Mouse (Mus musculus) kidney, embryonic 15.5 days (tissue): ENCODE measurements around the gene Tgm5. TPM values are rescaled to one million over a fixed set of nuclear protein-coding genes. Genes with fewer than 3 reads are reported as not detected.
"Not testable (repeated sequence)": the region's sequence is repeated elsewhere in the genome, so short reads cannot be mapped to it uniquely, and the experiment has no call there.

Source experiments
- ATAC-seq: fragments of 200-750 bp; cut with Nextera tagmentation; replicated peaks from 2 replicates; pipeline ENCODE4 v1.8.0; 2017; ENCODE audit warnings: moderate TSS enrichment; ENCODE audit not compliant: low FRiP score
- H3K27ac ChIP-seq: fragments of 300-500 bp; sonication (generic); 2 replicates; pipeline ENCODE4 v1.5.1; 2015; ENCODE audit warnings: mild to moderate bottlenecking, inconsistent platforms
- H3K27me3 ChIP-seq: fragments of 300-500 bp; sonication (generic); 2 replicates; pipeline ENCODE4 v1.6.1; 2015; ENCODE audit warnings: inconsistent platforms
- H3K36me3 ChIP-seq: fragments of 300-500 bp; sonication (generic); 2 replicates; pipeline ENCODE4 v1.6.1; 2015; ENCODE audit warnings: inconsistent platforms
- H3K4me1 ChIP-seq: fragments of 300-500 bp; sonication (generic); 2 replicates; pipeline ENCODE4 v1.6.1; 2015; ENCODE audit warnings: inconsistent platforms
- H3K4me2 ChIP-seq: fragments of 300-500 bp; sonication (generic); 2 replicates; pipeline ENCODE4 v1.6.1; 2015; ENCODE audit warnings: moderate library complexity, mild to moderate bottlenecking, inconsistent platforms
- H3K4me3 ChIP-seq: fragments of 300-500 bp; sonication (generic); replicated peaks from 2 replicates; pipeline ENCODE4 v1.5.1; 2015; ENCODE audit warnings: mild to moderate bottlenecking, inconsistent platforms
- H3K9ac ChIP-seq: fragments of 300-500 bp; sonication (generic); 2 replicates; pipeline ENCODE4 v1.6.1; 2015; ENCODE audit warnings: mild to moderate bottlenecking, inconsistent platforms
- H3K9me3 ChIP-seq: fragments of 300-500 bp; sonication (generic); replicated peaks from 2 replicates; pipeline ENCODE4 v1.6.1; 2016; ENCODE audit warnings: inconsistent platforms
- WGBS: fragments of 180-500 bp; shearing (Covaris S2); methylation state at CpG from one replicate; pipeline ENCODE4 v1.1.7; 2015; ENCODE audit warnings: mixed read lengths; 5-methylcytosine and 5-hydroxymethylcytosine counted together
- polyA plus RNA-seq: library from polyadenylated mRNA; unstranded; fragments of >200 nt; fragmentation: Nextera tagmentation; extraction: Ambion mirVana; gene quantifications from 2 replicates; pipeline ENCODE4 v1.2.1, GENCODE M21; 2015

Gene Tgm5
- polyA plus RNA-seq, 1 experiment from 2014 or later = 7.8 TPM

GRCm38 (mm10) chr2:121004018-121004811, 81.4 kb downstream of the Tgm5 start:
- H3K4me2 ChIP-seq = no peak overlapping the region
- no peaks in the 10 kb centered on the region for H3K27me3 ChIP-seq
- no peak overlapping the region for H3K4me3 ChIP-seq
- no peak overlapping the region for H3K27ac ChIP-seq
- H3K9ac ChIP-seq = no peak overlapping the region
- H3K36me3 ChIP-seq = no peaks in the 10 kb centered on the region
- no peaks in the 10 kb centered on the region for H3K9me3 ChIP-seq
- ATAC-seq = no peak
- peaks cover 9% of the 10 kb centered on the region for H3K4me1 ChIP-seq
- 84% methylated on average over 7 of the region's 7 CpGs for WGBS

- no peak overlapping the region for H3K4me2 ChIP-seq
- no peaks in the 10 kb centered on the region for H3K36me3 ChIP-seq
- H3K9me3 ChIP-seq = no peaks in the 10 kb centered on the region
- H3K27me3 ChIP-seq = no peaks in the 10 kb centered on the region
- no peak overlapping the region for H3K9ac ChIP-seq
- H3K27ac ChIP-seq = no peak overlapping the region
- ATAC-seq = no peak
- no peak overlapping the region for H3K4me3 ChIP-seq
- H3K4me1 ChIP-seq = peaks cover 4% of the 10 kb centered on the region; the same call in 1 of the 2 replicates
- 82% methylated on average over 2 of the region's 2 CpGs for WGBS
Measured at GRCm38 (mm10) chr2:121003586-121003985, 82.1 kb downstream of the Tgm5 start.

GRCm38 (mm10) chr2:120998863-120999262, 86.8 kb downstream of the Tgm5 start:
- no peak overlapping the region for H3K9ac ChIP-seq
- WGBS = 89% methylated on average over 8 of the region's 8 CpGs
- H3K27ac ChIP-seq = no peak overlapping the region
- no peak overlapping the region for H3K4me2 ChIP-seq
- no peak overlapping the region for H3K4me3 ChIP-seq
- H3K4me1 ChIP-seq = no peaks in the 10 kb centered on the region
- H3K27me3 ChIP-seq = no peaks in the 10 kb centered on the region
- no peaks in the 10 kb centered on the region for H3K9me3 ChIP-seq
- ATAC-seq = no peak
- H3K36me3 ChIP-seq = no peaks in the 10 kb centered on the region

GRCm38 (mm10) chr2:120996607-120997006, 89.0 kb downstream of the Tgm5 start:
- 68% methylated on average over 1 of the region's 1 CpGs for WGBS
- not testable (repeated sequence) for H3K4me1 ChIP-seq, H3K27ac ChIP-seq, H3K9ac ChIP-seq, H3K27me3 ChIP-seq, H3K4me3 ChIP-seq, H3K36me3 ChIP-seq, ATAC-seq, H3K9me3 ChIP-seq, H3K4me2 ChIP-seq

Other genes with a start within 250 kb of the Tgm5 start
- gene Cdan1, start 235.7 kb downstream of the Tgm5 start, polyA plus RNA-seq = 5.1 and 7.4 TPM in 2 replicates
- 3.2 and 3.6 TPM in 2 replicates for gene Ttbk2, start 235.2 kb downstream of the Tgm5 start, polyA plus RNA-seq
- gene Ubr1, start 115.1 kb downstream of the Tgm5 start, polyA plus RNA-seq = 27.8 and 30.4 TPM in 2 replicates
- 4.8 and 5.7 TPM in 2 replicates for gene Tmem62, start 108.8 kb downstream of the Tgm5 start, polyA plus RNA-seq
- 44.9 and 48.6 TPM in 2 replicates for gene Ccndbp1, start 77.4 kb downstream of the Tgm5 start, polyA plus RNA-seq
- gene Epb42, start 48.8 kb downstream of the Tgm5 start, polyA plus RNA-seq = 2.2 and 4.1 TPM in 2 replicates
- 0.17 and 0.25 TPM in 2 replicates for gene Tgm7, start 24.0 kb upstream of the Tgm5 start, polyA plus RNA-seq
- 21.3 and 21.9 TPM in 2 replicates for gene Adal, start 54.6 kb upstream of the Tgm5 start, polyA plus RNA-seq
- gene Lcmt2, start 54.8 kb upstream of the Tgm5 start, polyA plus RNA-seq = 22.8 and 24.5 TPM in 2 replicates
- 57.2 and 57.6 TPM in 2 replicates for gene Tubgcp4, start 84.8 kb upstream of the Tgm5 start, polyA plus RNA-seq
- gene Zscan29, start 85.3 kb upstream of the Tgm5 start, polyA plus RNA-seq = 12.6 and 13.8 TPM in 2 replicates
- 72.9 and 73.7 TPM in 2 replicates for gene Trp53bp1, start 185.6 kb upstream of the Tgm5 start, polyA plus RNA-seq
- gene Map1a, start 203.8 kb upstream of the Tgm5 start, polyA plus RNA-seq = 3.1 and 3.2 TPM in 2 replicates